Mouse (Mus musculus) heart, adult 2 months (tissue): ENCODE measurements at regions not wholly inside any gene's neighbourhood (a gene's known extent, or its start where the extent isn't known, plus 50 kb on each side); places are given as distances from the start of the nearest gene placed in this dataset.

Experiments
- CTCF ChIP-seq: fragments of 200-600 bp; IDR thresholded peaks from 2 replicates; pipeline ENCODE4 v1.8.1; 2022; ENCODE audit warnings: antibody characterized with exemption, mild to moderate bottlenecking, moderate library complexity
- EP300 ChIP-seq: fragments of 200-500 bp; IDR thresholded peaks from 2 replicates; pipeline ENCODE4 v1.6.1; 2011; ENCODE audit warnings: low read depth, low read length, control low read depth; ENCODE audit not compliant: insufficient read depth
- POLR2A ChIP-seq: fragments of 200-500 bp; IDR thresholded peaks from 2 replicates; pipeline ENCODE4 v1.6.1; 2011; ENCODE audit warnings: mild to moderate bottlenecking, low read depth, low read length, control low read depth; ENCODE audit not compliant: insufficient read depth

- TF ChIP-seq POLR2A, result no peak
- TF ChIP-seq CTCF, result no peak
- no peak for TF ChIP-seq EP300
Observed at GRCm38 (mm10) chr8:34651750-34652149, 540.2 kb upstream of the Gm10131 start.
